Mouse (Mus musculus) erythroblast, adult 5-6 weeks (primary cell): ENCODE measurements around the gene Lrtm2. TPM values are rescaled to one million over a fixed set of nuclear protein-coding genes. Genes with fewer than 3 reads are reported as not detected.

Source experiments
- ATAC-seq: replicated peaks from 2 replicates; pipeline ENCODE4 v1.8.0; 2016; ENCODE audit warnings: moderate number of reproducible peaks, mild to moderate bottlenecking, moderate TSS enrichment, inconsistent platforms; ENCODE audit not compliant: poor library complexity, low FRiP score, severe bottlenecking
- total RNA-seq, 2 experiments: library from RNA; stranded (forward) in 1 of 2; stranded (reverse) in 1 of 2; fragments of 150-400 nt in 1 of 2; fragments of 200-764, 138-1000 nt in 1 of 2; gene quantifications; 2 replicates each; pipeline versions ENCODE4 v1.2.3 to v1.2.4; 2015 to 2017; ENCODE audit warnings: low replicate concordance in 2 of 2

The Lrtm2 gene
- total RNA-seq, 2 experiments from 2014 or later = not detected

DNA sequence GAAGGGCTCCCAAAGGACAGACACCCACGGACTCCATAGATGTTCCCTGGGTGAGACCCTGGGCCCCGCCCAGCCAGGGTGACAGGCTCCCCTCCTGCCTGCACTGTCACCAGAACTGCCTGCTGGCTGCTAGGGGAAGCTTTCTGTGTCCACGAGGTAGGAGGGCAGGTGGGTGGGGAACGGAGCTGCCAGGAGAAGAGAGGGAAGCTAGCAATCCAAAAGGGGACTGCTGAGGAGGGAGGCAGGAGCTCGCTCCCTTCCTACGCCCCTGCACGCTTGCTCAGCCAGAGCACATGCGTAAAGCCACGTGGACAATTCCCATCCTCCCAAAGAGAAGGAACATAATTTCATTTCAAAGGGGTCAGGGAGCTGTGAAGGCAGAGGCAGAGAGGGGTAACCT is 20.4 kb downstream of the Lrtm2 start:
- no peak for ATAC-seq

DNA sequence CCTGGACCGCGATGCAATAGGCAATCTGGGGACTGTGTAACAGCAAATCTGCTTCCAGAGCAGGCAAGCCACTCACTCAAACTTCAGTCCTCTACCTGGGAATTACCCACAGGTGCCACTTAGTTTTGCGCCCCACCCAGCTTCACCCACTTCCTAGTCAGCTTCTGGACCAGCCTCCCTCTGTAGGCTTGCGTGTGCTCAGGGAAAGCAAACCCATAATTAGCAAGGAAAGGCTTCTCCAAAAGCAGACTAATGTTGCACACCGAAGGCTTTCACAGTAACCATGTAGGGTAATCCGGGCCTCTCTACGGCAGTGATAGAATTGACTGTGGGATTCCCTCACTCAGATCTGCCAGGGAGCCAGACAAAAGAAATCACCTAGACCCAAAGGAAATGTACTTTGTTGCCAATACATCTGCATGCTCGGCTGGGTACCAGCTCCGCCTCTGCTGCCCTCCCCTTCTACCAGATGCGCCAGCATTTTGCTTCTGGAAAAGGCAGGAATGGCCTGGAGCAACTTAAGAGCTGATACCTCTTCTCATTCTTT is 22.6 kb downstream of the Lrtm2 start:
- no peak for ATAC-seq

DNA sequence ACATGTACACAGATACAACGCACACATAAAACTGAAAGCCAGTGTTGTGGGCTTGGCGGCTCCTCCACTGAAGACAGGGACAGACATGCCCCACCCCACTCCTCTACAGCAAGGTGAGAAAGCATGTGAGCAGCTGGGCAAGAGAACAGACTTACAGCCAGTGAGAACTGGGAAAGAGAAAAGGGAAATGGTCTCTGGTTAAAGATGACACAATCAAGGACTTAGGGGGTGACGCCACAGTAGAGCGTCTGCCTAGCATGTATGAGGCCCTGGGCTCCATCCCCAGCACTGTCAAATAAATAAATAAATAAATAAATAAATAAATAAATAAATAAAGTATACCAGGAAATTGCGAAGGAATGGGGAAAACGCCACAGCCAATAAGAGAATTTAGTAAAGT is 27.2 kb downstream of the Lrtm2 start:
- no peak for ATAC-seq

DNA sequence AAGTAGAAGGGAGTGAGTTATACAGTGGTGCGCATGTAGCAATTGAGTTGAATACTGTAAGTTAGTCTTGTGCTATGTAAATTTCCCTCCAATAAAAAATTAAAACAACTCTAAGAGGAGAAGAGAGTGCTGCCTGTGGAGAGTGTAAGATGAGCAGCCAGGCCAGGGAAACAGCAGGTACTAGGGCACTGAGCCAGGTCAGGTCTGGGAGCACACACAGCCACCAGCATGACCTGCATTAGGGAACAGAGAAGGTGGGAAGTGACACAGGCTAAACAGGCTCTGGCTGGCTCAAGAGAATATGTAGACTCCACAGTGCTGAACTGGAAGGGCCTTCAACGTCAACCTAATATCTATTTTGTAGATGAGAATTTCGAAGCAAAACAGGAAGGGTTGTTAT is 29.3 kb downstream of the Lrtm2 start:
- no peak for ATAC-seq

DNA sequence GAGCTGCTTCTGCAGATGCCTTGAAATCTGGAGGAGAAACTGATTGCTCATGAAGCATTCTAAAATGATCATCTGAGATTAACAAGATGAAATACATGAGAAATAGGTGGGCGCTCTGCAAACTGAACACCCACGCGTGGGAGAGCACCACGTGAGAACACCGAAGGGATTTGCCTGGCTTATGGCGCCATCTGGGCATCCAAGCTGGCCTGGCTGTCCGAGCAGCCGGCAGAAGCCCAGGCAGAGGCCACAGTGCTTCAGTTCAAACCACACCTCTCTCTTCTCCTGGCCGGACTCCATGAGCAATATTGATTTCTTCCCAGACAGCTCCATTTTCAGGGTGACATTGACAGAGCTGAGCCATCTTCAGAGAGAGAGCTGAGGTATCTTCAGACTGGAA is 49.8 kb downstream of the Lrtm2 start:
- no peak for ATAC-seq

DNA sequence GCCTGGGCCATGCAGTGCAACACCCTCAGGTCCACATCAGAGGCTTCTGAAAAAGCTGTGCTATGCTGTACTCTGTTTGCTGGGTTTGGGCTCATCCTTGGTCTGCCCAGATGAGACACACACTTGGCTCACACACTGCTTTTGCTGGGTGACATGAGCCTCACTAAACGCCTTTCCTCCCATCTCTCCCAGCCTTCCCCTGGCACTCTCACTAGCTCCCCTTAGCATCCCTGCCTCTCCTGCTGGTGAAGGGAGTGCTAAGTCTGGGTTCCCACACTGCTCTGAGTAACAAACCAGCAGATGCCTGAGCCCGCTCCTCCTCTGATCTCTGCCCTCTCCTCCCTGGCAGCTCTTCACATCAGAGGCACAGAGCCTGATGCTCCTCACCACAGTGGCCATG is 53.9 kb downstream of the Lrtm2 start:
- no peak for ATAC-seq

Other genes starting within 250 kb of the Lrtm2 start
- 1.2 and 2.1 TPM in 2 replicates for gene Dcp1b, start 155.5 kb downstream of the Lrtm2 start, total RNA-seq (2015; ENCODE audit: low replicate concordance)
- gene Dcp1b, start 155.5 kb downstream of the Lrtm2 start, total RNA-seq (2017; ENCODE audit: low replicate concordance) = 1.4 and 3.3 TPM in 2 replicates
- gene Cacna1c, start 134.3 kb downstream of the Lrtm2 start, total RNA-seq (2015; ENCODE audit: low replicate concordance) = 0.21 TPM in 1 of 2 replicates, not detected in the other
- gene Cacna1c, start 134.3 kb downstream of the Lrtm2 start, total RNA-seq (2017; ENCODE audit: low replicate concordance) = 0.09 TPM in 1 of 2 replicates, not detected in the other
- not detected in 2 replicates for gene Cacna2d4, start 94.2 kb downstream of the Lrtm2 start, total RNA-seq (2015; ENCODE audit: low replicate concordance)
- 0.14 TPM in 1 of 2 replicates, not detected in the other for gene Cacna2d4, start 94.2 kb downstream of the Lrtm2 start, total RNA-seq (2017; ENCODE audit: low replicate concordance)
- gene Adipor2, start 86.9 kb upstream of the Lrtm2 start, total RNA-seq (2015; ENCODE audit: low replicate concordance) = 29.2 and 29.7 TPM in 2 replicates
- gene Adipor2, start 86.9 kb upstream of the Lrtm2 start, total RNA-seq (2017; ENCODE audit: low replicate concordance) = 35.7 and 40.3 TPM in 2 replicates
- 9.2 and 12.5 TPM in 2 replicates for gene Fbxl14, start 148.9 kb upstream of the Lrtm2 start, total RNA-seq (2015; ENCODE audit: low replicate concordance)
- 10.5 and 12.0 TPM in 2 replicates for gene Fbxl14, start 148.9 kb upstream of the Lrtm2 start, total RNA-seq (2017; ENCODE audit: low replicate concordance)
- not detected in 2 replicates for gene Wnt5b, start 213.6 kb upstream of the Lrtm2 start, total RNA-seq (2015; ENCODE audit: low replicate concordance)
- not detected in 2 replicates for gene Wnt5b, start 213.6 kb upstream of the Lrtm2 start, total RNA-seq (2017; ENCODE audit: low replicate concordance)